Mouse (Mus musculus) liver, embryonic 15.5 days (tissue): Measurements from ENCODE around the gene Tmem132b. TPM values are rescaled to one million over a fixed set of nuclear protein-coding genes. Genes with fewer than 3 reads are reported as not detected.

ENCODE experiments used
- ATAC-seq: fragments of 200-750 bp; cut with Nextera tagmentation; 2 replicates; pipeline ENCODE4 v1.8.0; 2017; ENCODE audit warnings: moderate number of reproducible peaks, mild to moderate bottlenecking, moderate library complexity; ENCODE audit not compliant: insufficient read depth
- H3K27ac ChIP-seq: fragments of 300-500 bp; sonication (generic); replicated peaks from 2 replicates; pipeline ENCODE4 v1.5.1; 2015; ENCODE audit warnings: mild to moderate bottlenecking, inconsistent platforms
- H3K27me3 ChIP-seq: fragments of 300-500 bp; sonication (generic); 2 replicates; pipeline ENCODE4 v1.6.1; 2015; ENCODE audit warnings: mild to moderate bottlenecking, inconsistent platforms
- H3K36me3 ChIP-seq: fragments of 300-500 bp; sonication (generic); replicated peaks from 2 replicates; pipeline ENCODE4 v1.6.1; 2015; ENCODE audit warnings: moderate library complexity, mild to moderate bottlenecking, inconsistent platforms
- H3K4me1 ChIP-seq: fragments of 300-500 bp; sonication (generic); replicated peaks from 2 replicates; pipeline ENCODE4 v1.6.1; 2015; ENCODE audit warnings: inconsistent platforms
- H3K4me2 ChIP-seq: fragments of 300-500 bp; sonication (generic); 2 replicates; pipeline ENCODE4 v1.6.1; 2015; ENCODE audit warnings: moderate library complexity, mild to moderate bottlenecking, inconsistent platforms
- H3K4me3 ChIP-seq: fragments of 300-500 bp; sonication (generic); replicated peaks from 2 replicates; pipeline ENCODE4 v1.5.1; 2015; ENCODE audit warnings: mild to moderate bottlenecking, inconsistent platforms
- H3K9ac ChIP-seq: fragments of 300-500 bp; sonication (generic); 2 replicates; pipeline ENCODE4 v1.6.1; 2015; ENCODE audit warnings: moderate library complexity, mild to moderate bottlenecking, inconsistent platforms
- H3K9me3 ChIP-seq: fragments of 300-500 bp; sonication (generic); replicated peaks from 2 replicates; pipeline ENCODE4 v1.6.1; 2016; ENCODE audit warnings: inconsistent platforms
- WGBS: fragments of 180-500 bp; shearing (Covaris S2); methylation state at CpG from one replicate; pipeline ENCODE4 v1.1.7; 2015; ENCODE audit warnings: mixed read lengths; ENCODE audit not compliant: insufficient replicate concordance; 5-methylcytosine and 5-hydroxymethylcytosine counted together
- polyA plus RNA-seq: library from polyadenylated mRNA; unstranded; fragments of >200 nt; fragmentation: Nextera tagmentation; extraction: Ambion mirVana; gene quantifications from 2 replicates; pipeline ENCODE4 v1.2.1, GENCODE M21; 2015

The Tmem132b gene
- polyA plus RNA-seq, 1 experiment from 2014 or later, result not detected

DNA sequence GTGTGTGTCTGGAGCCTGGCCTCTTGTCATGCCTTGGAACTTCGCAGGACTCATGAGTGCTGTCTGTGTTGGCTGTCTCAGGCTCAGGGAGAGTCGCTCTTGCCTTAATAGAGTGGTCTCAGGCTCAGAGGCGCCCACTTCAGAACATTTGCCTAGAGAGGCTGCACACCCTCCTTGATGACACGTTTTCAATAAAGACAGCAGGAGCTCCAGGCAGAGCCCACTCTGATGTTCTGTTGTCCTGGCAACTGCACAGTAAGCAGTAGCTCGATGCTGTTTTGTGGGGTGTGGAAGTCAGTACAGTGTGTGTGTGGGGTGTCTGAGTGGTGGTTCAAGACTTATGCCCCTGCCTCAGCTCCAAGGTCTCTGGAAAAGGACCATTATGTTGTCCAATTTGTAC, 81.6 kb downstream of the Tmem132b start:
- Histone ChIP-seq H3K27ac (no peak overlapping the region), H3K4me3 (no peak overlapping the region), H3K9ac (no peak overlapping the region), H3K4me2 (no peak overlapping the region), H3K27me3 (no peaks in the 10 kb centered on the region), H3K36me3 (no peaks in the 10 kb centered on the region), H3K4me1 (no peaks in the 10 kb centered on the region), H3K9me3 (no peaks in the 10 kb centered on the region; the same call in 1 of the 2 replicates)
- no peak for ATAC-seq
- 56% methylated on average over 5 of the region's 5 CpGs for WGBS

DNA sequence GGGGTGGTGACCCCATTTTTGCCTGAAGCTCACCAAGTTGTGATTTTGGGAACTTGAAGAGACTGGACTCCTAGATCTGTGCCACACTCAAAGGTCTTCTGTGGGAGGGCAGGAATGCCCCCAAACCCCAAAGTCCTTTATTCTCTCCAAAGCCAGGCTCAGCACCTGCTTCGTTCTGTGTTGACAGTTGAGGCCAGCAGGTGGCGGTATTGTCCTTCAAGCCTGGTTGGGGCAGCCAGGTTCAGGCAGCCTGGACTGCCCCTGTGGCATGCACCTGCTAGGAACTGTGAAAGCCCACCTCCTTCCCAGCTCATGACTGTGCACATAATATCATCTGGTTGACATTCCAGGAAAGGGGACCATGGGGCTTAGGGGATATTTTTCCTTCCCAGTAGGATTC, 82.8 kb downstream of the Tmem132b start:
- Histone ChIP-seq H3K9ac (no peak overlapping the region), H3K4me3 (no peak overlapping the region), H3K27ac (no peak overlapping the region), H3K36me3 (no peaks in the 10 kb centered on the region), H3K27me3 (no peaks in the 10 kb centered on the region), H3K9me3 (no peaks in the 10 kb centered on the region; the same call in 1 of the 2 replicates), H3K4me1 (no peaks in the 10 kb centered on the region), H3K4me2 (no peak overlapping the region)
- no peak for ATAC-seq
- WGBS, result 37% methylated on average over 2 of the region's 2 CpGs

DNA sequence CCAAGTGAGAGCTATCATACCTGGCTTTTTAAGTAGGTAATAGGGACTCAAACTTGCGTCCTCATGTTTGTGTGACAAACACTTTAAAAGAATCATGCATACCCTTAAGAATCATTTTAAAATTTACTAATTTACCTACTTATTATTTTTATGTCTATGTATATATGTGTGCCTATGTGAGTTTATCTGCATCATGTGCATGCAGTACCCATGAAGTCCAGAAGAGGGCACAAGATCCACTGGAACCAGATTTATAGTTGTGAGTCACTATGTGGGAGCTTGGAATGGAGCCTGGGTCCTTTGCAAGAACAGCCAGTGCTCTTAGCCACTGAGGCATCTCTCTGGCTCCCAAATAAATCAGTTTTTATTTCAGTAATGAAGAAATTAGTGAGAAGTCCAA, 85.5 kb downstream of the Tmem132b start:
- no peaks in the 10 kb centered on the region for H3K36me3 ChIP-seq
- no peak overlapping the region for H3K4me2 ChIP-seq
- 76% methylated on average over 1 of the region's 1 CpGs for WGBS
- no peaks in the 10 kb centered on the region for H3K4me1 ChIP-seq
- H3K27ac ChIP-seq, result no peak overlapping the region
- ATAC-seq, result no peak
- H3K9me3 ChIP-seq, result no peaks in the 10 kb centered on the region; the same call in 1 of the 2 replicates
- H3K4me3 ChIP-seq, result no peak overlapping the region
- H3K27me3 ChIP-seq, result no peaks in the 10 kb centered on the region
- H3K9ac ChIP-seq, result no peak overlapping the region

DNA sequence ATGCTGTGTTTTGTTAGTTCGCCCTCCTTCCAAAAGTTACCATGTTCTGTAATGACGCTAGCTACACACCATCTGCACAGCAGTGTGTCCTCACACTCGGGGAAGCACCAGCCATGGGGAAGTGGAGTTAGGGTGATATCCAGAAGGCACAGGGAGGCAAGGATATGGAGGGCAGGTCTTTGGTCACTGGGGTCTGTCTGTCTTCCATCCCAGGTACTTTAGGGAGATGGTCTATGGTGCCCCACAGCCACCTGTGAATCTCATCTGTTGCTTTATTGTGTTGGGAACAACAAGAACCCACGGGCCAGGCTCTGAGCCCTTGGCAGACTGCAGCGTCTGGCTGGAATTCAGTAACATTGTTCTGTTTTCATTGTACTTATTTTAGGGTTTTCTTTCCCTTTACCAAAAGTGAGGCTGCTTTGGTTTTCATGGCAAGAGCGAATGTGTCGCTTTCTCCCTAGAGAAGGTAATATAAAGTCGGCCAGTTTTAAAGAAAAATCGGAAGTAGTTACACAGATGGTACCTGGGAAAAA, 96.3 kb downstream of the Tmem132b start:
- WGBS, result 70% methylated on average over 9 of the region's 9 CpGs
- H3K27me3 ChIP-seq, result no peaks in the 10 kb centered on the region
- H3K9ac ChIP-seq, result no peak overlapping the region
- ATAC-seq, result no peak
- no peaks in the 10 kb centered on the region for H3K4me1 ChIP-seq
- H3K36me3 ChIP-seq, result no peaks in the 10 kb centered on the region
- H3K27ac ChIP-seq, result no peak overlapping the region
- 0 out of 2 replicates have a peak, but pooled peaks cover 4% of the 10 kb centered on the region for H3K9me3 ChIP-seq
- H3K4me2 ChIP-seq, result no peak overlapping the region
- no peak overlapping the region for H3K4me3 ChIP-seq

DNA sequence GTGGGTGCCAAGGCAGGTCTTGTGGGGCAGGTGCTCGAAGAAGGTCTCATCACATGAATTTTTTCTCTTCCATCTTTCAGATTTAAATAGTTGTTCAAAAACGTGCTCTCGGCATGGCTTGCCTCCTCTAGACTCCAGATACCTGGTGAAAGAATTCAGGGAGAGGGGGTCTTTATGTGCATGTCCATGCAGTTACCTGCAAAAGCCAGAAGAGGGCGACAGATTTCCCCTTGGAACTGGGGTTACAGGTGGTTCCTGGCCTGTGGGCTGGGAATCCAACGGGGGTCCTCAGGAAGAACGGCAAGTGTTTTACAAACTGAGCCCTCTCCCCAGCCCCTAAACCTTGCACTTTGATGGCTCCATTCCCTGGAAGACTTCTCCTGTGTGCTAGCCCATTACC, 103.1 kb downstream of the Tmem132b start:
- WGBS, result 61% methylated on average over 6 of the region's 6 CpGs
- no peak overlapping the region for H3K9ac ChIP-seq
- no peak overlapping the region for H3K27ac ChIP-seq
- H3K9me3 ChIP-seq, result 0 out of 2 replicates have a peak, but pooled peaks cover 4% of the 10 kb centered on the region
- ATAC-seq, result no peak
- H3K4me2 ChIP-seq, result no peak overlapping the region
- H3K36me3 ChIP-seq, result no peaks in the 10 kb centered on the region
- no peaks in the 10 kb centered on the region for H3K27me3 ChIP-seq
- no peak overlapping the region for H3K4me3 ChIP-seq
- H3K4me1 ChIP-seq, result no peaks in the 10 kb centered on the region

DNA sequence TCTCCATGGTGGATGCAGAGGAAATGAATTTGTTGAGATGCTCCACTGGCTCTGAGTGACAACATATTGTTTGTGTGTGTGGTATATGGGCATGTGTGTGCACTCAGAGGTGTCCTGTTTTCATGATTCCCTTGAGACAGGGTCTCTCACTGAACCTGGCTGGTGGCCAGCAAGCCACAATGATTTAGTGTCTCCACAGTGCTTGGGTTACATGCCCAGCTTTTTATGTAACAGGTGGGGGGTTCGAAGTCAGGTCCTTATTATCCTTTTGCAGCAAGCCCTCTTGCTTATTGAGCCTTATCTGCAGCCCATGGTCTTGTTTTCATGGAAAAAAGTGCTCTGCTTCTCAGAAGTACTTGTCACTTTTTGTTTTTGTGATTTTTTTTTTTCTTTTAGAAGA, 109.4 kb downstream of the Tmem132b start:
- no peak overlapping the region for H3K4me2 ChIP-seq
- H3K36me3 ChIP-seq, result no peaks in the 10 kb centered on the region
- H3K9me3 ChIP-seq, result no peaks in the 10 kb centered on the region
- H3K27ac ChIP-seq, result no peak overlapping the region
- no peaks in the 10 kb centered on the region for H3K4me1 ChIP-seq
- WGBS, result 36% methylated on average over 1 of the region's 1 CpGs
- H3K9ac ChIP-seq, result no peak overlapping the region
- no peak for ATAC-seq
- no peaks in the 10 kb centered on the region for H3K27me3 ChIP-seq
- H3K4me3 ChIP-seq, result no peak overlapping the region

DNA sequence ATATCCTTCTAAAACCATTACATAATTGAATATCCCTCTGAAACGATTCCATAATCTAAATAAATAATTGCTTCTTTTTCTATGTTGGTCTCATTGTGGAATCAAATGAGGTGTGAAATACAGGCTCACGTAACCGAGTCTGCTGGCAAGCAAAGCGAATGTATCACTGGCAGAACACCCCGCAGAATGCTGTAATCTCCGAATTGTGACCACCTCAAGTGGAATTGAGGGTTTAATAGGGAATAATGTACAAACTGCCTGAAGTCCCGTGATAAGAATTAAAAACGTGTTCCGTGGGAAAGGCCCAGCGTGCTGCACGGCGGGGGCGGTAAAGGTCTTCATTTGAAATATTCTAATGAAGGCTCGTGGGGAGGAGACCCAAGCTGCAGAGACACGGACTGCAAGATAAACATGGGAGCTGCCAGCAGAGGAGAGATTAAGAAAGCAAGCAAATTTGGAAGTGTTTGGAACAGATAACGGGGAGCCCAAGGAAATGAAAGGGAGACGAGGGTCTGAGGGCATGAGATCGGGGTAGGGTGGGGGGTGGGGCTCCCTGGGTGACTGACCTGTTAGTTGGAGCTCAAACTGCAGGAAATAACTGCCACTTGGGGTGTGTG, 110.1 kb downstream of the Tmem132b start:
- 48% methylated on average over 18 of the region's 18 CpGs for WGBS
- peak; percentile 57 for ATAC-seq
- H3K4me2 ChIP-seq, result no peak overlapping the region

DNA sequence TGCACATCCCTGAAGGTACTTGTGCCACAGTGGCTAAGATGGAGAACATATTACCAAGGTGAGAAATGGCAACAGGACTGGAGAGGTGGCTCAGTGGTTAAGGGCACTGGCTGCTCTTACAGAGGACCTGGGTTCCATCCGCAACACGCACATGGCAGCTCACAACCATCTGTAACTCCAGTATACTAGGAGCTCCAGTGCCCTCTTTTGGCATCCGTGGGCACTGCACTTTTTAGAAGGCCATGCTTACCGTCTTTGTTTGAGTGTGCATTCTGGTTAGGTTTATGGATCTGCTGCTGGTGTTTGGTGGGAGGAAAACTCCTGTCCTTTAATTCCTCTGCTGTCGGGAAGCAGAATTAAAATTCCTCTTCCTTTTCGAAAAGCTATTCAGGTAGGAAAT, 116.7 kb downstream of the Tmem132b start:
- ATAC-seq, result no peak
- Histone ChIP-seq H3K36me3 (no peaks in the 10 kb centered on the region), H3K4me2 (no peak overlapping the region), H3K4me3 (no peak overlapping the region), H3K4me1 (no peaks in the 10 kb centered on the region), H3K27ac (no peak overlapping the region), H3K9ac (no peak overlapping the region), H3K9me3 (0 out of 2 replicates have a peak, but pooled peaks cover 5% of the 10 kb centered on the region), H3K27me3 (no peaks in the 10 kb centered on the region)
- 64% methylated on average over 6 of the region's 6 CpGs for WGBS

More for the DNA sequence above, 110.1 kb downstream of the Tmem132b start:
- H3K9me3 ChIP-seq, result no peaks in the 10 kb centered on the region
- no peak overlapping the region for H3K4me3 ChIP-seq
- H3K36me3 ChIP-seq, result no peaks in the 10 kb centered on the region
- no peak overlapping the region for H3K9ac ChIP-seq
- no peaks in the 10 kb centered on the region for H3K4me1 ChIP-seq
- H3K27ac ChIP-seq, result no peak overlapping the region
- H3K27me3 ChIP-seq, result no peaks in the 10 kb centered on the region

DNA sequence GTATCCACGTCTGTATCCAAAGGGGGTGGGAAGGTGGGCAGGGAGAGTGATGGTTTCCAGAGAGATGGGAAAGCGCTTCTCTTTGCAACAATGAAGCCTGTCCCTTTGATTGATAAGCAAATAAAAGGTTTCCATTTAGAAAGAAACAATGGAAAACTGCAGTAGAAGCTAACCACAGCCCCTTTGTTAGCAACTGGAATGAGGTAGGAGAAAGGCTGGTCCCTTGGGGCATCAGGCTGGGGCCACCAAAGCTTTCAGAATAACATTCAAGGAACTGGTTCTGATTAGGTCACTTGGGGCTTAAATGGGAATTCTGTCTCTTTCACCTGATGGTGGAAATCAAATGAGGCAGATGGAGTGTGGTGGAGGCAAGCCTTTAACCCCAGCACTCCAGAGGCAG, 118.4 kb downstream of the Tmem132b start:
- H3K9me3 ChIP-seq, result 0 out of 2 replicates have a peak, but pooled peaks cover 5% of the 10 kb centered on the region
- 39% methylated on average over 2 of the region's 2 CpGs for WGBS

DNA sequence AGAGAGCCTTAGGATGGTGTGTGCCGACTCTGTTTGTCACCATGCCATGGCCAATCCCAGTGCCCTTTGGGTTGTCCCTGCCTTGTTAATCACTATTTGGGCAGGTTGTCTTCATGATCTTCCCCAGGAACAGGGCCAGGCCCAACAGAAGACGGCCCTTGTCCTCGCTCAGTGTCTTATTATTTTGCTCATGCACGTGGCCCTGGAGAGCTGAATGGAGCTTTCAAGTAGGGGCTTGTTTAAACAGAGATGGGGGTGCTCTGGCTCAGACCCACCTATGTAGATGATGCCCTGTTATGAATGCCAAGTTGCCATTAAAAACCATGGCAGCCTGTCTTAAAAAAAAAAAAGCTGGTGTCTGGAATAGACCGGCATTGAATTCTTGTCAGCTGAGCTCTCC, 126.5 kb downstream of the Tmem132b start:
- Histone ChIP-seq H3K4me2 (no peak overlapping the region), H3K27ac (no peak overlapping the region), H3K4me1 (no peaks in the 10 kb centered on the region), H3K9ac (no peak overlapping the region), H3K27me3 (no peaks in the 10 kb centered on the region), H3K36me3 (no peaks in the 10 kb centered on the region), H3K4me3 (no peak overlapping the region), H3K9me3 (no peaks in the 10 kb centered on the region)
- WGBS, result 66% methylated on average over 5 of the region's 5 CpGs
- no peak for ATAC-seq

More for the DNA sequence above, 118.4 kb downstream of the Tmem132b start:
- no peaks in the 10 kb centered on the region for H3K36me3 ChIP-seq
- no peak overlapping the region for H3K9ac ChIP-seq
- no peak overlapping the region for H3K4me2 ChIP-seq
- no peaks in the 10 kb centered on the region for H3K4me1 ChIP-seq
- H3K27ac ChIP-seq, result no peak overlapping the region
- H3K27me3 ChIP-seq, result no peaks in the 10 kb centered on the region
- no peak for ATAC-seq
- H3K4me3 ChIP-seq, result no peak overlapping the region

DNA sequence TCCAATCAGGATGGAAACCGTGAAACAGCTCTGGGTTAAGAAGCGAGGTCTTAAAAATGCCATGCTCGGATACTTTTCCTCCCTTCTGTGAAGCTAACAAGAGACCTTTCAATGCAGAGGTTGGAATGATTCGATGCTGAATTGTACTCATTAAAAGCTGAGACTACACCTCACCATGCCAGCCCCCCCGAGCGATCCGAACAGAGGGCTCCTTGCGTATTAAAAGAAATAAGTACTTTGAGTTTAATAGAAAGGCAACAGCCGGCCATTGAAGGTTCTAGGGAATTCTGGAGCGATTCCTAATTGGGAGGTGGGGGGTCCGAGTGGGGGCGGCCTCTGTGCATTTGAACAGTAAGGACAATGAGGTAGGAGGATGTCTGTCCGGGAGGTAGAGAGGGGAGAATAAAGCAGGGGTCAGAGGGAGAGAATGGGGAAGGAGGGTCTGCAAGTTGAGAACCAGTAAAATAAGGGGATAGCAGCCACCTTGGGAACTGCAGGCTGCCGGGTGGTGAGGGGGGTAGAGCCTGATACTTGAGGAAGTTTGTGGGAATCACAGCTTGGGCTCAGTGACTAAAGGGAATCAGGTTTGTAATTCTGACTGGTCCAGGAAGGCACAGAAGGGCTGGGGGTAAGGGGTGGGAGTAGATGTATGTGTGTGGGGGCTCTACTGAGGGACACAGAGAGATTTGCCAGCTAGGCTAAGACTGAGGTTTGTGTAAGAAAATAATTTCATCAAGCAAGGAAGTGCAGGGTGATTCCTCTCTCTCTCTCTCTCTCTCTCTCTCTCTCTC, 127.6 kb downstream of the Tmem132b start:
- Histone ChIP-seq H3K9ac (no peak overlapping the region), H3K9me3 (no peaks in the 10 kb centered on the region)
- 52% methylated on average over 14 of the region's 14 CpGs for WGBS

More for the DNA sequence above, 127.6 kb downstream of the Tmem132b start:
- Histone ChIP-seq H3K27me3 (no peaks in the 10 kb centered on the region), H3K36me3 (no peaks in the 10 kb centered on the region), H3K4me1 (no peaks in the 10 kb centered on the region), H3K27ac (no peak overlapping the region), H3K4me3 (no peak overlapping the region), H3K4me2 (no peak overlapping the region)
- no peak for ATAC-seq
